In genomic region chr6:82956553-82957251, GRCm38 (mm10) we compare ENCODE assay signal across 7 mouse cellular contexts. TPM values are rescaled to one million over a fixed set of nuclear protein-coding genes. Genes with fewer than 3 reads are reported as not detected.
A peak's percentile ranks its signal among the peaks of the same experiment; 100 is the strongest.
DNase-seq lines count a peak whose midpoint lies in the region; ATAC-seq and TF ChIP-seq lines count a peak whose summit lies in the region.

No protein-coding gene starts in this region.

- H3K9me3 ChIP-seq in stomach, embryonic 14.5 days (ENCODE audit: control insufficient read depth, low read depth, low read length): no peaks in the 10 kb centered on the region
- H3K9me3 ChIP-seq in stomach, postnatal 0 days (ENCODE audit: control insufficient read depth, low read length): no peaks in the 10 kb centered on the region
- no peaks in the 10 kb centered on the region for H3K9me3 ChIP-seq in intestine, embryonic 15.5 days
- H3K9me3 ChIP-seq in stomach, embryonic 15.5 days: no peaks in the 10 kb centered on the region

- no peaks in the 10 kb centered on the region for H3K4me1 ChIP-seq in stomach, embryonic 14.5 days (ENCODE audit: control insufficient read depth, insufficient read depth, low read length)
- no peaks in the 10 kb centered on the region for H3K4me1 ChIP-seq in stomach, postnatal 0 days (replicated peaks; ENCODE audit: control insufficient read depth, insufficient read depth)
- H3K4me1 ChIP-seq in intestine, embryonic 15.5 days (replicated peaks): no peaks in the 10 kb centered on the region
- H3K4me1 ChIP-seq in stomach, embryonic 15.5 days: no peaks in the 10 kb centered on the region

- no peak overlapping the region for H3K4me2 ChIP-seq in stomach, embryonic 14.5 days (replicated peaks; ENCODE audit: low read depth, low read length)
- H3K4me2 ChIP-seq in stomach, postnatal 0 days (replicated peaks; ENCODE audit: low read depth): no peak overlapping the region
- H3K4me2 ChIP-seq in intestine, embryonic 15.5 days (replicated peaks): no peak overlapping the region
- no peak overlapping the region for H3K4me2 ChIP-seq in stomach, embryonic 15.5 days

- TF ChIP-seq POLR2A in brain, embryonic 14.5 days (IDR thresholded peaks at IDR 0.05; ENCODE audit: borderline replicate concordance, extremely low read depth, insufficient read depth, insufficient read length, poor library complexity, severe bottlenecking): no peak

- no peak for TF ChIP-seq EP300 in stomach, postnatal 0 days (optimal IDR thresholded peaks at IDR 0.05)

- WGBS in stomach, embryonic 14.5 days: 33% methylated on average over 4 of the region's 4 CpGs
- WGBS in stomach, postnatal 0 days: 40% methylated on average over 4 of the region's 4 CpGs
- 39% methylated on average over 4 of the region's 4 CpGs for WGBS in intestine, embryonic 15.5 days
- WGBS in stomach, embryonic 15.5 days: 33% methylated on average over 4 of the region's 4 CpGs

- peak; percentile 42; the same call in 1 of the 2 replicates for ATAC-seq in stomach, embryonic 14.5 days (ENCODE audit: insufficient number of reproducible peaks, insufficient read depth, low FRiP score, low read depth)
- ATAC-seq in stomach, postnatal 0 days (ENCODE audit: low FRiP score, low TSS enrichment): no peak
- ATAC-seq in intestine, embryonic 15.5 days: peak; percentile 45; the same call in 1 of the 2 replicates
- ATAC-seq in stomach, embryonic 15.5 days (ENCODE audit: insufficient read depth, low FRiP score, low read depth): no peak

- no peaks in the 10 kb centered on the region for H3K36me3 ChIP-seq in stomach, embryonic 14.5 days (ENCODE audit: control insufficient read depth, insufficient read depth, low read length)
- H3K36me3 ChIP-seq in stomach, postnatal 0 days (ENCODE audit: control insufficient read depth, insufficient read depth, low read length): no peaks in the 10 kb centered on the region
- no peaks in the 10 kb centered on the region for H3K36me3 ChIP-seq in intestine, embryonic 15.5 days
- no peaks in the 10 kb centered on the region for H3K36me3 ChIP-seq in stomach, embryonic 15.5 days

- no peak for TF ChIP-seq CTCF in stomach, postnatal 0 days (IDR thresholded peaks at IDR 0.05; ENCODE audit: low read depth)
- TF ChIP-seq CTCF in brain, embryonic 14.5 days (IDR thresholded peaks at IDR 0.05; ENCODE audit: borderline replicate concordance, extremely low read depth, insufficient read depth, insufficient read length): no peak

- H3K4me3 ChIP-seq in stomach, embryonic 14.5 days (ENCODE audit: low read depth, low read length): no peak overlapping the region
- no peak overlapping the region for H3K4me3 ChIP-seq in stomach, postnatal 0 days (ENCODE audit: low read depth, low read length)
- H3K4me3 ChIP-seq in intestine, embryonic 15.5 days (replicated peaks): no peak overlapping the region
- no peak overlapping the region for H3K4me3 ChIP-seq in stomach, embryonic 15.5 days (replicated peaks)

- no peak for DNase-seq in stomach, postnatal 0 days (ENCODE audit: low spot score)
- DNase-seq in brain, embryonic 14.5 days (ENCODE audit: low read depth): peak; percentile 46
- no peak for DNase-seq in spleen, postnatal 10 days (ENCODE audit: low spot score in 2 of 2)
- DNase-seq in cerebellum, postnatal 10 days: no peak

- peak overlapping the region; percentile 2; the same call in 1 of the 2 replicates for H3K27ac ChIP-seq in stomach, embryonic 14.5 days (ENCODE audit: low read length)
- no peak overlapping the region for H3K27ac ChIP-seq in stomach, postnatal 0 days (replicated peaks)
- H3K27ac ChIP-seq in intestine, embryonic 15.5 days: no peak overlapping the region
- H3K27ac ChIP-seq in stomach, embryonic 15.5 days: 0 out of 2 replicates have a peak overlapping the region, but pooled peaks have one; percentile 18

- no peak overlapping the region for H3K9ac ChIP-seq in stomach, embryonic 14.5 days (replicated peaks; ENCODE audit: low read depth, low read length)
- H3K9ac ChIP-seq in stomach, postnatal 0 days (ENCODE audit: low read length): no peak overlapping the region
- no peak overlapping the region for H3K9ac ChIP-seq in intestine, embryonic 15.5 days
- no peak overlapping the region for H3K9ac ChIP-seq in stomach, embryonic 15.5 days

- H3K27me3 ChIP-seq in stomach, embryonic 14.5 days (ENCODE audit: control insufficient read depth, insufficient read depth, low read length): no peaks in the 10 kb centered on the region
- no peaks in the 10 kb centered on the region for H3K27me3 ChIP-seq in stomach, postnatal 0 days (ENCODE audit: control insufficient read depth, insufficient read depth, low read length)
- H3K27me3 ChIP-seq in intestine, embryonic 15.5 days (replicated peaks): no peaks in the 10 kb centered on the region
- no peaks in the 10 kb centered on the region for H3K27me3 ChIP-seq in stomach, embryonic 15.5 days (replicated peaks)

RNA-seq across cellular contexts. Expression of gene M1ap, which starts 10.0 kb away (rescaled TPM):
- polyA plus RNA-seq in stomach, embryonic 14.5 days (2014; fragmentation: Nextera tagmentation; extraction: Ambion mirVana): 0.35 and 0.87 TPM in 2 replicates
- polyA plus RNA-seq in stomach, postnatal 0 days (2015; fragmentation: Nextera tagmentation; extraction: Ambion mirVana): 0.08 and 0.28 TPM in 2 replicates
- polyA plus RNA-seq in brain, embryonic 14.5 days (2012; rRNA removed): 0.05 and 0.15 TPM in 2 replicates
- polyA plus RNA-seq in intestine, embryonic 15.5 days (2015; fragmentation: Nextera tagmentation; extraction: Ambion mirVana): 0.26 and 0.78 TPM in 2 replicates
- polyA plus RNA-seq in stomach, embryonic 15.5 days (2015; fragmentation: Nextera tagmentation; extraction: Ambion mirVana): 0.84 and 1.2 TPM in 2 replicates

RNA-seq across cellular contexts. Expression of gene Sema4f, which starts 17.1 kb away (rescaled TPM):
- polyA plus RNA-seq in stomach, embryonic 14.5 days (2014; fragmentation: Nextera tagmentation; extraction: Ambion mirVana): 1.8 and 1.9 TPM in 2 replicates
- polyA plus RNA-seq in stomach, postnatal 0 days (2015; fragmentation: Nextera tagmentation; extraction: Ambion mirVana): 0.58 and 0.67 TPM in 2 replicates
- 21.3 and 23.9 TPM in 2 replicates for polyA plus RNA-seq in brain, embryonic 14.5 days (2012; rRNA removed)
- 1.5 and 1.7 TPM in 2 replicates for polyA plus RNA-seq in intestine, embryonic 15.5 days (2015; fragmentation: Nextera tagmentation; extraction: Ambion mirVana)
- polyA plus RNA-seq in stomach, embryonic 15.5 days (2015; fragmentation: Nextera tagmentation; extraction: Ambion mirVana): 2.0 and 2.1 TPM in 2 replicates

Comparison
In these comparisons a context has a peak if more than half of its experiments do, and no peak if none do; other contexts are left out.
1. ATAC-seq: peak in stomach, embryonic 14.5 days (single experiment) and intestine, embryonic 15.5 days (single experiment); none in stomach, postnatal 0 days (single experiment) and stomach, embryonic 15.5 days (single experiment).
2. H3K27ac ChIP-seq: peak in stomach, embryonic 14.5 days (single experiment) and stomach, embryonic 15.5 days (single experiment); none in stomach, postnatal 0 days (single experiment) and intestine, embryonic 15.5 days (single experiment).